Mouse (Mus musculus) ES-E14 (cell line): ENCODE measurements at regions not wholly inside any gene's neighbourhood (a gene's known extent, or its start where the extent isn't known, plus 50 kb on each side); places are given as distances from the start of the nearest gene placed in this dataset.

Experiments
- CHD2 ChIP-seq: IDR thresholded peaks from 2 replicates; pipeline ENCODE4 v1.6.1; 2014; ENCODE audit warnings: mild to moderate bottlenecking, low read depth, low read length, inconsistent platforms
- HCFC1 ChIP-seq: IDR thresholded peaks from 2 replicates; pipeline ENCODE4 v1.6.1; 2012; ENCODE audit warnings: low read length, inconsistent platforms, borderline replicate concordance; ENCODE audit not compliant: insufficient read depth
- MAFK ChIP-seq: IDR thresholded peaks from 2 replicates; pipeline ENCODE4 v1.6.1; 2014; ENCODE audit warnings: mild to moderate bottlenecking, low read depth, low read length, inconsistent platforms; ENCODE audit not compliant: insufficient read depth

DNA sequence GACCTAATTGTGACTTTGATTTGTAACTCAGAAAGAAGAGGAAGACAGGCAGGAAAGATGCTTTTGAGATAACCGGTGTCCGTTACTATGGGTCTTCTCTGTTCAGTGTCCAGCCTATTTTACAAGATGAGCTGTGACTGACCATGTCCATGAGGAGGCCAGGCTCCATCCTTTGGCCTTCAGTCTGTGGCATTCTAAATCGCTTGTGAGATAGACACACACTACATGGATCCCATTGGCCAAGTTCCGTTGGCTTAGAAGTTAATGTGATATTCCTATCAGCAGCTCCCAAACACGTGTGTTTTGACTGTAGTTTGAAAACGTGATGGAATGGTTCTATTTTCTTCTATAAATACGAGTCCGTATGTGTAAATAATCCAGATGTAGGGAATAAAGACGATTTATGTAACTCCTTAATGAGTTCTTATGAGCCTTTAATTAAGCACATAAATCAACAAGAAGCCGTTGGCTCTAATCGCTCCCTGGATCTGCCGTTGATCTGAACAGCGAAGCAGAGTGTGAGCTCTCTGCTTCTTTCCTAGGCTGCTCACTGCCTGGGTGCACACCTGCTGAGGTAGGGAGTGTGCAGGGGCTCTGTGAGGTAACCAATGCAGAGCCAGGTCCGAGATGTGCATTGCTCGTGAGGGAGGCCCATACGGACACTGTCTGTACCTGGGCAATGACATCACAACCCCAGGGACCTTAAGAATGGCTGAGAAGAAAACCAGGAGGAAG is 272.4 kb upstream of the BB014433 start:
- TF ChIP-seq HCFC1, result no peak
- TF ChIP-seq MAFK, result no peak
- TF ChIP-seq CHD2, result no peak
